Mouse (Mus musculus) midbrain, embryonic 11.5 days (tissue): ENCODE data around the gene Sec61a2. TPM values are rescaled to one million over a fixed set of nuclear protein-coding genes. Genes with fewer than 3 reads are reported as not detected.

Experiments
- ATAC-seq: fragments of 200-750 bp; cut with Nextera tagmentation; 2 replicates; pipeline ENCODE4 v1.8.0; 2017; ENCODE audit warnings: moderate TSS enrichment, moderate library complexity; ENCODE audit not compliant: low FRiP score
- DNase-seq: peaks from one replicate; pipeline ENCODE4 v3.0.0; 2015; ENCODE audit warnings: low spot score; ENCODE audit errors: missing footprints
- H3K27ac ChIP-seq: fragments of 300-500 bp; sonication (generic); 2 replicates; pipeline ENCODE4 v1.5.1; 2014; ENCODE audit warnings: low read depth, low read length
- H3K27me3 ChIP-seq: fragments of 300-500 bp; sonication (generic); 2 replicates; pipeline ENCODE4 v1.6.1; 2014; ENCODE audit warnings: mild to moderate bottlenecking, low read length, moderate library complexity, mixed read lengths; ENCODE audit not compliant: control insufficient read depth, insufficient read depth
- H3K36me3 ChIP-seq: fragments of 300-500 bp; sonication (generic); 2 replicates; pipeline ENCODE4 v1.6.1; 2014; ENCODE audit warnings: mild to moderate bottlenecking, low read length, moderate library complexity, mixed read lengths; ENCODE audit not compliant: control insufficient read depth, insufficient read depth
- H3K4me1 ChIP-seq: fragments of 300-500 bp; sonication (generic); 2 replicates; pipeline ENCODE4 v1.6.1; 2014; ENCODE audit warnings: low read length; ENCODE audit not compliant: control insufficient read depth, insufficient read depth
- H3K4me2 ChIP-seq: fragments of 300-500 bp; sonication (generic); 2 replicates; pipeline ENCODE4 v1.6.1; 2014; ENCODE audit warnings: mild to moderate bottlenecking, moderate library complexity
- H3K4me3 ChIP-seq: fragments of 300-500 bp; sonication (generic); 2 replicates; pipeline ENCODE4 v1.5.1; 2014; ENCODE audit warnings: low read depth, low read length
- H3K9ac ChIP-seq: fragments of 300-500 bp; sonication (generic); 2 replicates; pipeline ENCODE4 v1.6.1; 2014; ENCODE audit warnings: low read length
- H3K9me3 ChIP-seq: fragments of 300-500 bp; sonication (generic); 2 replicates; pipeline ENCODE4 v1.6.1; 2016; ENCODE audit warnings: low read length; ENCODE audit not compliant: control insufficient read depth
- WGBS: fragments of 180-500 bp; shearing (Covaris S2); extraction: QIAGEN DNeasy Blood & Tissue Kit; methylation state at CpG from one replicate; pipeline ENCODE4 v1.1.7; 2014; 5-methylcytosine and 5-hydroxymethylcytosine counted together
- polyA plus RNA-seq: library from polyadenylated mRNA; unstranded; fragments of >200 nt; fragmentation: Nextera tagmentation; extraction: Ambion mirVana; gene quantifications from 2 replicates; pipeline ENCODE4 v1.2.1, GENCODE M21; 2014

Sec61a2 gene
- polyA plus RNA-seq, 1 experiment from 2014 or later = 74.7 TPM

GRCm38 (mm10) chr2:5822449-5822848, 72.8 kb downstream of the Sec61a2 start:
- no peak overlapping the region for H3K4me3 ChIP-seq
- peaks cover 21% of the 10 kb centered on the region; the same call in 1 of the 2 replicates for H3K36me3 ChIP-seq
- no peaks in the 10 kb centered on the region for H3K9me3 ChIP-seq
- no peak overlapping the region for H3K27ac ChIP-seq
- no peaks in the 10 kb centered on the region for H3K4me1 ChIP-seq
- WGBS = 93% methylated on average over 6 of the region's 6 CpGs
- H3K9ac ChIP-seq = no peak overlapping the region
- H3K4me2 ChIP-seq = no peak overlapping the region
- no peaks in the 10 kb centered on the region for H3K27me3 ChIP-seq
- ATAC-seq (no peak), DNase-seq (no peak)

DNA sequence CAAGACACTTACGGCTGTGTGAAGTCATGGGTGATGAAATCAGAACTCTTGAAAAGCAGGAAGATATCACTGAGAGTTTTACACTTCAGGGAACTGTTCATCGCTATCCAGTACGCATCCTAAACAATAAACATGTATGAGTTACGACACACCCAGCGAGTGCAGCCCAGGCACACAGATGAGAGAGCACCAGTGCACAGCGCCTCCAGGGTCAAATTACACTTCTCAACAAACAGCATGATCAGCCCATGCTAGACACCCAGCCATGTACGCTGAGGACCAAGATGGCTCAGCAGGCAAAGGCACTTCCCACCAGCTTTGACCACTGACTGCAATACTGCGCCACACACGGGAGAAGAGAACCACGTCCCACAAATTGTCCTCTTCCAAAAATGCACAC, 74.0 kb downstream of the Sec61a2 start:
- peaks cover 21% of the 10 kb centered on the region; the same call in 1 of the 2 replicates for H3K36me3 ChIP-seq
- DNase-seq (no peak), ATAC-seq (no peak)
- H3K4me3 ChIP-seq = no peak overlapping the region
- 94% methylated on average over 10 of the region's 10 CpGs for WGBS
- no peak overlapping the region for H3K27ac ChIP-seq
- no peaks in the 10 kb centered on the region for H3K9me3 ChIP-seq
- no peaks in the 10 kb centered on the region for H3K27me3 ChIP-seq
- no peak overlapping the region for H3K4me2 ChIP-seq
- H3K9ac ChIP-seq = no peak overlapping the region
- H3K4me1 ChIP-seq = no peaks in the 10 kb centered on the region

Other genes starting within 250 kb of the Sec61a2 start
- 1.8 and 2.0 TPM in 2 replicates for gene Camk1d, start 180.9 kb downstream of the Sec61a2 start, polyA plus RNA-seq
- gene Nudt5, start 50.4 kb downstream of the Sec61a2 start, polyA plus RNA-seq = 89.7 and 95.4 TPM in 2 replicates
- 287 and 341 TPM in 2 replicates for gene Cdc123, start 50.3 kb downstream of the Sec61a2 start, polyA plus RNA-seq
- 2.2 and 2.5 TPM in 2 replicates for gene Gm13199, start 32.5 kb downstream of the Sec61a2 start, polyA plus RNA-seq
- 1.4 and 3.7 TPM in 2 replicates for gene Dhtkd1, start 47.4 kb upstream of the Sec61a2 start, polyA plus RNA-seq
- gene Upf2, start 56.0 kb upstream of the Sec61a2 start, polyA plus RNA-seq = 13.2 and 14.0 TPM in 2 replicates
- 2.5 and 3.5 TPM in 2 replicates for gene Proser2, start 234.8 kb upstream of the Sec61a2 start, polyA plus RNA-seq